Mouse (Mus musculus) layer of hippocampus, adult 8-10 months (tissue): ENCODE data around the gene Mtx3. TPM values are rescaled to one million over a fixed set of nuclear protein-coding genes. Genes with fewer than 3 reads are reported as not detected.

Source experiments
- DNase-seq, 2 experiments: peaks; one replicate each; pipeline ENCODE4 v3.0.0; 2022; ENCODE audit warnings: low spot score in 2 of 2
- total RNA-seq, 4 experiments: library from RNA; stranded (reverse); gene quantifications; 2 replicates each; pipeline ENCODE4 v1.2.4; 2022

Mtx3 gene
- total RNA-seq, 4 experiments from 2014 or later, result 28.4 to 37.1 (median 35.2) TPM

- DNase-seq, result no peak
Observed at GRCm38 (mm10) chr13:92882986-92883720, 38.6 kb downstream of the Mtx3 start.

GRCm38 (mm10) chr13:92884206-92884605, 39.6 kb downstream of the Mtx3 start:
- DNase-seq, result no peak

GRCm38 (mm10) chr13:92884930-92885329, 40.4 kb downstream of the Mtx3 start:
- no peak for DNase-seq

GRCm38 (mm10) chr13:92899087-92899486, 54.5 kb downstream of the Mtx3 start:
- DNase-seq, result no peak

- no peak for DNase-seq
Observed at GRCm38 (mm10) chr13:92903291-92903690, 58.7 kb downstream of the Mtx3 start.

GRCm38 (mm10) chr13:92905944-92906343, 61.4 kb downstream of the Mtx3 start:
- no peak for DNase-seq

GRCm38 (mm10) chr13:92907366-92907765, 62.8 kb downstream of the Mtx3 start:
- DNase-seq, result no peak

Other genes starting within 250 kb of the Mtx3 start
- 10 to 100 TPM; 64.2 to 73.9 (median 70.0) TPM for gene Serinc5, start 233.7 kb upstream of the Mtx3 start, total RNA-seq
- gene Thbs4, start 49.9 kb upstream of the Mtx3 start, total RNA-seq, result 10 to 100 TPM; 16.2 to 32.8 (median 25.5) TPM